Mouse (Mus musculus) CH12.LX (cell line): Measurements from ENCODE around the gene Lpar6.

ENCODE experiments used
- CHD2 ChIP-seq: IDR thresholded peaks from 2 replicates; pipeline ENCODE4 v1.6.1; 2011; ENCODE audit warnings: low read length, improper control_type of control experiment
- CTCF ChIP-seq, 2 experiments: IDR thresholded peaks in 1 of 2; conservative IDR thresholded peaks in 1 of 2; 2 replicates each; pipeline ENCODE4 v1.5.1; 2011 to 2012; ENCODE audit warnings: low read depth in 2 of 2, low read length in 2 of 2, improper control_type of control experiment in 1 of 2, inconsistent platforms in 1 of 2, mild to moderate bottlenecking in 1 of 2, moderate library complexity in 1 of 2
- EP300 ChIP-seq: IDR thresholded peaks from 2 replicates; pipeline ENCODE4 v1.6.1; 2011; ENCODE audit warnings: low read length, improper control_type of control experiment
- ETS1 ChIP-seq: conservative IDR thresholded peaks from 2 replicates; pipeline ENCODE4 v1.6.1; 2012; ENCODE audit warnings: low read depth, mild to moderate bottlenecking, inconsistent platforms, low read length, improper control_type of control experiment, moderate library complexity
- GABPA ChIP-seq: IDR thresholded peaks from 2 replicates; pipeline ENCODE4 v1.6.1; 2012; ENCODE audit warnings: low read depth, low read length, improper control_type of control experiment, inconsistent platforms; ENCODE audit not compliant: insufficient replicate concordance
- IRF4 ChIP-seq: IDR thresholded peaks from 2 replicates; pipeline ENCODE4 v1.6.1; 2014; ENCODE audit warnings: low read depth, mild to moderate bottlenecking, inconsistent platforms, low read length, improper control_type of control experiment
- JUND ChIP-seq: conservative IDR thresholded peaks from 2 replicates; pipeline ENCODE4 v1.6.1; 2011; ENCODE audit warnings: low read depth, low read length, improper control_type of control experiment
- KAT2A ChIP-seq: IDR thresholded peaks from 2 replicates; pipeline ENCODE4 v1.6.1; 2012; ENCODE audit warnings: low read length, improper control_type of control experiment, inconsistent platforms; ENCODE audit not compliant: insufficient replicate concordance
- MAX ChIP-seq: IDR thresholded peaks from 2 replicates; pipeline ENCODE4 v1.6.1; 2011; ENCODE audit warnings: low read length, improper control_type of control experiment
- MAZ ChIP-seq: IDR thresholded peaks from 2 replicates; pipeline ENCODE4 v1.6.1; 2012; ENCODE audit warnings: low read depth, mild to moderate bottlenecking, inconsistent platforms, low read length, improper control_type of control experiment, moderate library complexity
- MXI1 ChIP-seq: IDR thresholded peaks from 2 replicates; pipeline ENCODE4 v1.6.1; 2011; ENCODE audit warnings: mild to moderate bottlenecking, low read depth, low read length, improper control_type of control experiment
- POLR2A ChIP-seq: IDR thresholded peaks from 2 replicates; pipeline ENCODE4 v1.6.1; 2011; ENCODE audit warnings: low read depth, mild to moderate bottlenecking, improper control_type of control experiment, low read length
- TCF12 ChIP-seq: IDR thresholded peaks from 2 replicates; pipeline ENCODE4 v1.6.1; 2014; ENCODE audit warnings: low read depth, mild to moderate bottlenecking, inconsistent platforms, low read length, improper control_type of control experiment
- USF2 ChIP-seq: conservative IDR thresholded peaks from 2 replicates; pipeline ENCODE4 v1.6.1; 2011; ENCODE audit warnings: low read depth, low read length, improper control_type of control experiment

- TF ChIP-seq CTCF (conservative IDR thresholded peaks at IDR 0.05 in 1 of 2, IDR thresholded peaks at IDR 0.05 in 1 of 2; ENCODE audit: low read depth in 2 of 2, low read length in 2 of 2), result no peak
- TF ChIP-seq TCF12, result no peak
- TF ChIP-seq ETS1, result no peak
- TF ChIP-seq EP300, result no peak
- TF ChIP-seq JUND, result no peak
- TF ChIP-seq GABPA, result no peak
- TF ChIP-seq MAX, result no peak
- TF ChIP-seq USF2, result no peak
- TF ChIP-seq POLR2A, result no peak
- no peak for TF ChIP-seq MAZ
- no peak for TF ChIP-seq CHD2
- no peak for TF ChIP-seq MXI1
- TF ChIP-seq IRF4, result no peak
- no peak for TF ChIP-seq KAT2A
Observed at GRCm38 (mm10) chr14:73217062-73217461, 20.6 kb upstream of the Lpar6 start.
